Mouse (Mus musculus): ENCODE measurements at regions not wholly inside any gene's neighbourhood (a gene's known extent, or its start where the extent isn't known, plus 50 kb on each side); places are given as distances from the start of the nearest gene placed in this dataset.

- Histone ChIP-seq H3ac (ENCODE audit: control insufficient read depth, insufficient read length) (no peak overlapping the region), H3K36me3 (ENCODE audit: control insufficient read depth, insufficient read depth) (no peaks in the 10 kb centered on the region), H3K79me2 (ENCODE audit: control insufficient read depth, insufficient read depth) (no peaks in the 10 kb centered on the region), H3K4me3 (no peak overlapping the region), H3K27me3 (ENCODE audit: control insufficient read depth, insufficient read depth, insufficient read length) (no peaks in the 10 kb centered on the region), H3K4me2 (ENCODE audit: low read depth) (no peak overlapping the region)
- TF ChIP-seq MAX (IDR thresholded peaks at IDR 0.05; ENCODE audit: low read depth), result no peak
- no peak for TF ChIP-seq MYOD1 (IDR thresholded peaks at IDR 0.05; ENCODE audit: control insufficient read depth in 1 of 3, insufficient read length in 2 of 3, low read depth in 2 of 3)
- no peak for TF ChIP-seq REST (IDR thresholded peaks at IDR 0.05; ENCODE audit: insufficient read depth, insufficient read length)
- TF ChIP-seq POLR2A (IDR thresholded peaks at IDR 0.05; ENCODE audit: insufficient read length, low read depth), result no peak
- no peak for TF ChIP-seq MYOG (IDR thresholded peaks at IDR 0.05; ENCODE audit: control insufficient read depth in 1 of 3, insufficient read depth in 1 of 3, insufficient read length in 2 of 3, low read depth in 2 of 3)
- TF ChIP-seq SRF (IDR thresholded peaks at IDR 0.05; ENCODE audit: control insufficient read depth, insufficient read length, low read depth), result no peak
- no peak for TF ChIP-seq TCF12 (IDR thresholded peaks at IDR 0.05; ENCODE audit: insufficient read depth, poor library complexity, severe bottlenecking)
- no peak for TF ChIP-seq POLR2AphosphoS2 (IDR thresholded peaks at IDR 0.05; ENCODE audit: insufficient read length, low read depth)
Measured at GRCm38 (mm10) chr2:19119871-19120270, 79.2 kb upstream of the Armc3 start.

- Histone ChIP-seq H3K4me3 (no peak overlapping the region), H3K36me3 (ENCODE audit: control insufficient read depth, insufficient read depth) (no peaks in the 10 kb centered on the region), H3K79me2 (ENCODE audit: control insufficient read depth, insufficient read depth) (no peaks in the 10 kb centered on the region), H3K27me3 (ENCODE audit: control insufficient read depth, insufficient read depth, insufficient read length) (no peaks in the 10 kb centered on the region), H3ac (ENCODE audit: control insufficient read depth, insufficient read length) (no peak overlapping the region), H3K4me2 (ENCODE audit: low read depth) (no peak overlapping the region)
- no peak for TF ChIP-seq MYOD1 (IDR thresholded peaks at IDR 0.05; ENCODE audit: control insufficient read depth in 1 of 3, insufficient read length in 2 of 3, low read depth in 2 of 3)
- TF ChIP-seq MYOG (IDR thresholded peaks at IDR 0.05; ENCODE audit: control insufficient read depth in 1 of 3, insufficient read depth in 1 of 3, insufficient read length in 2 of 3, low read depth in 2 of 3), result no peak
- no peak for TF ChIP-seq TCF3 (IDR thresholded peaks at IDR 0.05; ENCODE audit: insufficient read length, low read depth)
- TF ChIP-seq E2F4 (IDR thresholded peaks at IDR 0.05; ENCODE audit: insufficient read depth), result no peak
- no peak for TF ChIP-seq TCF12 (IDR thresholded peaks at IDR 0.05; ENCODE audit: insufficient read depth, poor library complexity, severe bottlenecking)
- no peak for TF ChIP-seq SRF (IDR thresholded peaks at IDR 0.05; ENCODE audit: control insufficient read depth, insufficient read length, low read depth)
- no peak for TF ChIP-seq USF1 (IDR thresholded peaks at IDR 0.05; ENCODE audit: low read depth)
- TF ChIP-seq CEBPB (IDR thresholded peaks at IDR 0.05; ENCODE audit: insufficient read depth, poor library complexity, severe bottlenecking), result no peak
- TF ChIP-seq POLR2AphosphoS2 (IDR thresholded peaks at IDR 0.05; ENCODE audit: insufficient read length, low read depth), result no peak
- TF ChIP-seq POLR2A (IDR thresholded peaks at IDR 0.05; ENCODE audit: insufficient read length, low read depth), result no peak
- TF ChIP-seq MAX (IDR thresholded peaks at IDR 0.05; ENCODE audit: low read depth), result no peak
Measured at GRCm38 (mm10) chr2:19132864-19133263, 66.2 kb upstream of the Armc3 start.

DNA sequence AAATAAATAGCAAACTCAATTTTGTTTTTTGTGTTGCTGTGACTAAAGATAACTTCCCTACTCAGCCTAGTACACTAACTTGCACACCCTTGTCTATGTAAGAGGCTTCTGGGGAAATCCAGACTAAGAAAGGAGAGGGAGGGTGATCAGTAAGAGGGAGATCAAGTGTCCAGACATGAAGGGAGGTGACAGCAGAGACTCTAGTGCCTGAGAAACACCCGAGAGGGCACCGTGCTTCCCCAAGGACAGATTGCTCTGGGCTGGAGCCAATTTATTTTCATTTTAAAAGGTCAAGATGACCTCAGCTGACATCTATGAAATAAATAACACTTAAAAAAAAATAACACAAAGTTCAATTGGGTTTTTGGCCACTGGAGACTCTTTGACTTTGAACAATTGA is 56.5 kb upstream of the Armc3 start:
- H3K27me3 ChIP-seq (ENCODE audit: control insufficient read depth, insufficient read depth, insufficient read length), result no peaks in the 10 kb centered on the region
- no peak overlapping the region for H3K4me3 ChIP-seq
- H3K36me3 ChIP-seq (ENCODE audit: control insufficient read depth, insufficient read depth), result no peaks in the 10 kb centered on the region
- H3K4me2 ChIP-seq (ENCODE audit: low read depth), result no peak overlapping the region
- H3ac ChIP-seq (ENCODE audit: control insufficient read depth, insufficient read length), result no peak overlapping the region
- no peaks in the 10 kb centered on the region for H3K79me2 ChIP-seq (ENCODE audit: control insufficient read depth, insufficient read depth)
- no peak for TF ChIP-seq MAX (IDR thresholded peaks at IDR 0.05; ENCODE audit: low read depth)
- no peak for TF ChIP-seq MYOG (IDR thresholded peaks at IDR 0.05; ENCODE audit: control insufficient read depth in 1 of 3, insufficient read depth in 1 of 3, insufficient read length in 2 of 3, low read depth in 2 of 3)
- TF ChIP-seq SRF (IDR thresholded peaks at IDR 0.05; ENCODE audit: control insufficient read depth, insufficient read length, low read depth), result no peak
- TF ChIP-seq TCF3 (IDR thresholded peaks at IDR 0.05; ENCODE audit: insufficient read length, low read depth), result no peak
- no peak for TF ChIP-seq POLR2AphosphoS2 (IDR thresholded peaks at IDR 0.05; ENCODE audit: insufficient read length, low read depth)
- no peak for TF ChIP-seq MYOD1 (IDR thresholded peaks at IDR 0.05; ENCODE audit: control insufficient read depth in 1 of 3, insufficient read length in 2 of 3, low read depth in 2 of 3)
- TF ChIP-seq CEBPB (IDR thresholded peaks at IDR 0.05; ENCODE audit: insufficient read depth, poor library complexity, severe bottlenecking), result no peak

- no peak overlapping the region for H3K4me2 ChIP-seq (ENCODE audit: low read depth)
Measured at GRCm38 (mm10) chr2:19145412-19145811, 53.7 kb upstream of the Armc3 start.

GRCm38 (mm10) chr2:19145881-19146280 is 53.2 kb upstream of the Armc3 start:
- Histone ChIP-seq H3K4me3 (no peak overlapping the region), H3K4me2 (ENCODE audit: low read depth) (peak overlapping the region; percentile 68)

More at GRCm38 (mm10) chr2:19145412-19145811, 53.7 kb upstream of the Armc3 start:
- Histone ChIP-seq H3K79me2 (ENCODE audit: control insufficient read depth, insufficient read depth) (no peaks in the 10 kb centered on the region), H3K27me3 (ENCODE audit: control insufficient read depth, insufficient read depth, insufficient read length) (no peaks in the 10 kb centered on the region), H3ac (ENCODE audit: control insufficient read depth, insufficient read length) (no peak overlapping the region), H3K4me3 (no peak overlapping the region), H3K36me3 (ENCODE audit: control insufficient read depth, insufficient read depth) (no peaks in the 10 kb centered on the region)
- TF ChIP-seq USF1 (IDR thresholded peaks at IDR 0.05; ENCODE audit: low read depth), result no peak
- no peak for TF ChIP-seq POLR2AphosphoS2 (IDR thresholded peaks at IDR 0.05; ENCODE audit: insufficient read length, low read depth)
- TF ChIP-seq REST (IDR thresholded peaks at IDR 0.05; ENCODE audit: insufficient read depth, insufficient read length), result no peak
- no peak for TF ChIP-seq MAX (IDR thresholded peaks at IDR 0.05; ENCODE audit: low read depth)

More at GRCm38 (mm10) chr2:19145881-19146280, 53.2 kb upstream of the Armc3 start:
- no peak overlapping the region for H3ac ChIP-seq (ENCODE audit: control insufficient read depth, insufficient read length)
- TF ChIP-seq USF1 (IDR thresholded peaks at IDR 0.05; ENCODE audit: low read depth), result no peak
- peak in 1 of 3 experiments; percentile 18 for TF ChIP-seq MYOD1 (IDR thresholded peaks at IDR 0.05; ENCODE audit: control insufficient read depth in 1 of 3, insufficient read length in 2 of 3, low read depth in 2 of 3)
- no peaks in the 10 kb centered on the region for H3K36me3 ChIP-seq (ENCODE audit: control insufficient read depth, insufficient read depth)
- H3K79me2 ChIP-seq (ENCODE audit: control insufficient read depth, insufficient read depth), result no peaks in the 10 kb centered on the region
- no peaks in the 10 kb centered on the region for H3K27me3 ChIP-seq (ENCODE audit: control insufficient read depth, insufficient read depth, insufficient read length)
